Mouse (Mus musculus): Measurements from ENCODE around the gene Arhgef38.

DNA sequence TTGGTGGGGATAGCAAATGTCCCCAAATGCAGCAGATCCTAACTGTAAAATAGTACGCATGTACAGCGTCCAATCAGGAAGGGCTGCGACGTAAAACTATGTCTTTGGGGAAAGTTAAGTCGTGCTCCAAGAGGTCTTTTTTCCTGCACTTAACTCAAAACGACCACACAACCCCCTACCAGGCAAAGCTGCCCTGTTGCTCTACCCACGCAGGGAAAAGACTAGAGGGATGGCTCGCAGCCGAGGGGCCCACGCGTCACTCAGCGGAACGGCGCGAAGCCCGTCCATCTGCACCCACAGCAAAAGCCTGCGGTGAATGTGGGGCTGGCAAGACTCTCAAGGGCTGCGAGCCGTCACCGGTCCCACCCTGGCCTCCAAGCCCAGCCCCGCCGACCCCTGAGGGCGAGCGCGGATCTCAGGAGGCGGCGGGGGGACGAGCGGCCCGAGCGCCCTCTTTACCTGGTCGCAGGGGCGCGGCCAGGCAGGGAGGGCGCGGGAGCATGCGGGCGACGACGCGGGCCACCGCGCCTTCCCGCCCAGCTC is 143.6 kb downstream of the Arhgef38 start:
- TF ChIP-seq ZNF384 (IDR thresholded peaks at IDR 0.05; ENCODE audit: low read depth, low read length) (no peak), MAFK (IDR thresholded peaks at IDR 0.05; ENCODE audit: insufficient read depth, low read depth, low read length) (no peak), CHD2 (IDR thresholded peaks at IDR 0.05; ENCODE audit: low read depth, low read length) (no peak), HCFC1 (IDR thresholded peaks at IDR 0.05; ENCODE audit: borderline replicate concordance, insufficient read depth, low read length) (no peak), ZC3H11A (IDR thresholded peaks at IDR 0.05; ENCODE audit: borderline replicate concordance, low read depth, low read length) (no peak)
